Mouse (Mus musculus) liver, postnatal 0 days (tissue): ENCODE data around the gene Ndrg2.

ENCODE experiments used
- CTCF ChIP-seq: sonication (generic); IDR thresholded peaks from 2 replicates; pipeline ENCODE4 v1.5.1; 2016; ENCODE audit warnings: antibody characterized with exemption, low read depth
- EP300 ChIP-seq: IDR thresholded peaks from 2 replicates; pipeline ENCODE4 v1.6.1; 2016; ENCODE audit warnings: antibody characterized with exemption, low read depth, mild to moderate bottlenecking

- TF ChIP-seq CTCF (no peak), EP300 (no peak)
These were observed 14.6 kb downstream of the Ndrg2 start for GRCm38 (mm10) chr14:51899351-51899750.
